Mouse (Mus musculus): ENCODE data around the gene Tigd2.

Tigd2 gene

GRCm38 (mm10) chr6:59255909-59256308, 47.2 kb downstream of the Tigd2 start:
- DNase-seq (ENCODE audit: low spot score), result no peak

Measured in ovary, postnatal 10 days (tissue).